ENCODE assay signal across 29 mouse cellular contexts in the genomic region with DNA sequence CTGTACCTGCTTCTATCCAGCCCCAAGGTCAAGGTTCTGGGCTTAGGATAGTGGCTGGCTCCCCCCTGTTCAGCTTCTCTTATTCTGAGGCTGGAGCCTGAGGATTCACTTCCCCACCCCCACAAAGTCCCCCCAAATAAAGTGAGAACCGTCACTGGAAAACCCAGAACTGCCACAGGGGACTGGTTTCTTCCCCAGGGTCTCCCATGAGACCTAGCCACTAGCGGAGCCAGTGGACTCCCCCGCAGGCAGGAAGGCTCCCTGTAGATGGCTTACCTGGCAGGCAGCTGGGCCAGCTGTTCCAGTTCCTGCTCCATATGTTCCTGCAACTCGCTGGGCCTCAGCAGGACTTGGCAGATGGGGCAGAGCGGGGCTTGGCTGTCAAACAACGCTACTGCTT. TPM values are rescaled to one million over a fixed set of nuclear protein-coding genes. Genes with fewer than 3 reads are reported as not detected.
"Had no signal": no experiment of that assay in that cellular context is flagged by ENCODE, and none has a peak within 500 bp of the region (broad histone marks: within the 10 kb centered on the region; RNA-seq: fewer than 3 reads in every experiment).

No protein-coding gene starts in this region.

- H3K4me3 ChIP-seq: heart, adult 2 months; heart, embryonic 12.5 days; hindbrain, embryonic 13.5 days; intestine, embryonic 15.5 days; layer of hippocampus, adult 2 months; limb, embryonic 13.5 days; limb, embryonic 15.5 days; liver, embryonic 12.5 days had no signal

- H3K9ac ChIP-seq: heart, embryonic 12.5 days; hindbrain, embryonic 13.5 days; intestine, embryonic 15.5 days; limb, embryonic 13.5 days; limb, embryonic 15.5 days; liver, embryonic 12.5 days; liver, embryonic 14.5 days had no signal

- ATAC-seq: hindbrain, embryonic 16.5 days; inflammation-experienced regulatory T-cells, adult 6 months; intestine, embryonic 15.5 days; intestine, postnatal 0 days; liver, embryonic 12.5 days had no signal

- H3K27ac ChIP-seq: heart, adult 2 months; hindbrain, embryonic 13.5 days; intestine, embryonic 15.5 days; layer of hippocampus, adult 2 months; limb, embryonic 13.5 days; limb, embryonic 15.5 days; liver, embryonic 12.5 days; liver, embryonic 14.5 days had no signal

- H3K4me2 ChIP-seq: heart, embryonic 12.5 days; hindbrain, embryonic 13.5 days; intestine, embryonic 15.5 days; limb, embryonic 13.5 days; limb, embryonic 15.5 days; liver, embryonic 12.5 days had no signal

- H3K36me3 ChIP-seq: heart, embryonic 12.5 days; hindbrain, embryonic 13.5 days; intestine, embryonic 15.5 days; limb, embryonic 15.5 days; liver, embryonic 12.5 days had no signal

- DNase-seq: gastrocnemius, postnatal 14 days; gastrocnemius, postnatal 36 days; heart, adult 11 months; heart, adult 2 months; heart, postnatal 10 days; kidney, adult 18-20 months; kidney, adult 8-10 months; kidney, postnatal 10 days; kidney, postnatal 25 days; kidney, postnatal 4 days; layer of hippocampus, postnatal 36 days; left cerebral cortex, postnatal 4 days had no signal

- H3K9me3 ChIP-seq: hindbrain, embryonic 13.5 days; intestine, embryonic 15.5 days; limb, embryonic 13.5 days; limb, embryonic 15.5 days; liver, embryonic 12.5 days had no signal

RNA-seq across cellular contexts. Expression of a gene that starts 55.3 kb away (rescaled TPM):
- total RNA-seq: gastrocnemius, adult 18-20 months; gastrocnemius, adult 8-10 months; gastrocnemius, postnatal 14 days; gastrocnemius, postnatal 36 days; heart, adult 2 months; heart, postnatal 25 days; hematopoietic stem cell, adult 5-6 weeks; liver, adult 2 months had no signal
- polyA plus RNA-seq: hindbrain, embryonic 11.5 days; inflammation-experienced regulatory T-cells, adult 6 months; liver, adult 2 months; liver, embryonic 14.5 days had no signal

RNA-seq across cellular contexts. Expression of a gene that starts 55.5 kb away (rescaled TPM):
- total RNA-seq: hematopoietic stem cell, adult 5-6 weeks had no signal
